Mouse (Mus musculus) lung, adult 2 months (tissue): ENCODE results near the gene Nepro.

ENCODE experiments used
- CTCF ChIP-seq: fragments of 200-500 bp; IDR thresholded peaks from 2 replicates; pipeline ENCODE4 v1.5.1; 2011; ENCODE audit warnings: mild to moderate bottlenecking, low read length, control low read depth; ENCODE audit not compliant: insufficient read depth
- POLR2A ChIP-seq: fragments of 200-500 bp; IDR thresholded peaks from 2 replicates; pipeline ENCODE4 v1.6.1; 2011; ENCODE audit warnings: low read depth, mild to moderate bottlenecking, control low read depth, low read length, borderline replicate concordance; ENCODE audit errors: extremely low read depth

DNA sequence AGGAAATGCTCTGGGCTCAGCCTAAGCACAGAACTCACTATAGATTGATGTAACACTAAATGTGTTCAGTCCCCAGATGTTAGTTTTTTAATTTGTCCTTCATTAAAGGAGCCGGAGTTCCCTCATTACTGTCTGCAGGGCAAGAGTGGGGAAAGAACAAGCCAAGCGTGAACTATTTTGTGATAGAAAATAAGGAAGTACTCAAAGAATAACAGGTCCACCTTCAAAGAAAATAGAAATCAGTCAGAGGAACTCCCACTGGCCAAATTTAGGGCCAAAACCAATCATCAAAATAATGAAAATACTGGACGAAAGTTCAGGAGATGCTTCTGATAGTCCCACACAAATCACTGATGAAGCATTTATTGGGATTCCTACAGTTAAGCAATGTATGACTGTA lies 22.9 kb upstream of the Nepro start:
- TF ChIP-seq CTCF (no peak), POLR2A (no peak)
